Mouse (Mus musculus) CH12.LX (cell line): ENCODE results near the gene Ulk4.

Experiments
- CTCF ChIP-seq, 2 experiments: IDR thresholded peaks in 1 of 2; conservative IDR thresholded peaks in 1 of 2; 2 replicates each; pipeline ENCODE4 v1.5.1; 2011 to 2012; ENCODE audit warnings: low read depth in 2 of 2, low read length in 2 of 2, improper control_type of control experiment in 1 of 2, inconsistent platforms in 1 of 2, mild to moderate bottlenecking in 1 of 2, moderate library complexity in 1 of 2
- ELF1 ChIP-seq: IDR thresholded peaks from 2 replicates; pipeline ENCODE4 v1.6.1; 2014; ENCODE audit warnings: low read depth, mild to moderate bottlenecking, inconsistent platforms, low read length, improper control_type of control experiment
- MXI1 ChIP-seq: IDR thresholded peaks from 2 replicates; pipeline ENCODE4 v1.6.1; 2011; ENCODE audit warnings: mild to moderate bottlenecking, low read depth, low read length, improper control_type of control experiment
- POLR2A ChIP-seq: IDR thresholded peaks from 2 replicates; pipeline ENCODE4 v1.6.1; 2011; ENCODE audit warnings: low read depth, mild to moderate bottlenecking, improper control_type of control experiment, low read length
- POLR2AphosphoS2 ChIP-seq: IDR thresholded peaks from 2 replicates; pipeline ENCODE4 v1.6.1; 2011; ENCODE audit warnings: low read depth, low read length, improper control_type of control experiment
- RCOR1 ChIP-seq: conservative IDR thresholded peaks from 2 replicates; pipeline ENCODE4 v1.6.1; 2012; ENCODE audit warnings: low read depth, mild to moderate bottlenecking, inconsistent platforms, low read length, improper control_type of control experiment

GRCm38 (mm10) chr9:121043021-121043420, 234.0 kb downstream of the Ulk4 start:
- TF ChIP-seq ELF1, result no peak
- no peak for TF ChIP-seq CTCF (conservative IDR thresholded peaks at IDR 0.05 in 1 of 2, IDR thresholded peaks at IDR 0.05 in 1 of 2; ENCODE audit: low read depth in 2 of 2, low read length in 2 of 2)
- TF ChIP-seq POLR2AphosphoS2, result no peak
- TF ChIP-seq POLR2A, result no peak
- no peak for TF ChIP-seq RCOR1
- TF ChIP-seq MXI1, result no peak
